Mouse (Mus musculus) c-Kit-positive CD71-positive TER-119-negative erythroid progenitor cells, embryonic 14.5 days (primary cell): ENCODE measurements around the gene Eif4g2.
A peak's percentile ranks its signal among the peaks of the same experiment; 100 is the strongest.

Source experiments
- DNase-seq: peaks from one replicate; pipeline ENCODE4 v3.0.0-alpha.2; 2013; ENCODE audit warnings: low read depth

The Eif4g2 gene

GRCm38 (mm10) chr7:111082822-111083732, at the start of gene Eif4g2:
TSS of gene Eif4g2 (minus strand) at chr7:111083030.
- peak; percentile 96 for DNase-seq

GRCm38 (mm10) chr7:111132596-111132995, 49.8 kb upstream of the Eif4g2 start:
- DNase-seq, result no peak

- DNase-seq, result no peak
Measured at GRCm38 (mm10) chr7:111126636-111127395, 44.0 kb upstream of the Eif4g2 start.

GRCm38 (mm10) chr7:111123761-111124546, 41.1 kb upstream of the Eif4g2 start:
- DNase-seq, result no peak

GRCm38 (mm10) chr7:111122531-111123130, 39.8 kb upstream of the Eif4g2 start:
- peak; percentile 95 for DNase-seq

- DNase-seq, result no peak
Measured at GRCm38 (mm10) chr7:111122084-111122530, 39.3 kb upstream of the Eif4g2 start.

GRCm38 (mm10) chr7:111121522-111121921, 38.7 kb upstream of the Eif4g2 start:
- no peak for DNase-seq

- DNase-seq, result no peak
Measured at GRCm38 (mm10) chr7:111109561-111109960, 26.7 kb upstream of the Eif4g2 start.

- DNase-seq, result no peak
Measured at GRCm38 (mm10) chr7:111109161-111109560, 26.3 kb upstream of the Eif4g2 start.

- DNase-seq, result no peak
Measured at GRCm38 (mm10) chr7:111098196-111098595, 15.4 kb upstream of the Eif4g2 start.

GRCm38 (mm10) chr7:111095169-111095568, 12.3 kb upstream of the Eif4g2 start:
- DNase-seq, result no peak

- no peak for DNase-seq
Measured at GRCm38 (mm10) chr7:111085153-111085552, 2.3 kb upstream of the Eif4g2 start.

GRCm38 (mm10) chr7:111084443-111084842, 1.6 kb upstream of the Eif4g2 start:
- no peak for DNase-seq

- no peak for DNase-seq
Measured at GRCm38 (mm10) chr7:111083733-111084120, 897 bp upstream of the Eif4g2 start.

GRCm38 (mm10) chr7:111082043-111082821, 598 bp downstream of the Eif4g2 start:
- DNase-seq, result peak; percentile 75

- DNase-seq, result no peak
Measured at GRCm38 (mm10) chr7:111080876-111081275, 2.0 kb downstream of the Eif4g2 start.

GRCm38 (mm10) chr7:111080026-111080425, 2.8 kb downstream of the Eif4g2 start:
- DNase-seq, result no peak

- no peak for DNase-seq
Measured at GRCm38 (mm10) chr7:111078271-111078670, 4.6 kb downstream of the Eif4g2 start.

GRCm38 (mm10) chr7:111075288-111075687, 7.5 kb downstream of the Eif4g2 start:
- DNase-seq, result no peak

GRCm38 (mm10) chr7:111072410-111072809, 10.4 kb downstream of the Eif4g2 start:
- DNase-seq, result no peak

- no peak for DNase-seq
Measured at GRCm38 (mm10) chr7:111070167-111070496, 12.7 kb downstream of the Eif4g2 start.
